Mouse (Mus musculus): ENCODE measurements around the gene Eif5a2. TPM values are rescaled to one million over a fixed set of nuclear protein-coding genes. Genes with fewer than 3 reads are reported as not detected.

Gene Eif5a2
- polyA plus RNA-seq, 1 experiment from 2014 or later, result 11.3 TPM

Other genes with a start within 250 kb of the Eif5a2 start
- gene Slc2a2, start 83.4 kb upstream of the Eif5a2 start, polyA plus RNA-seq (2016; fragmentation: Nextera tagmentation; extraction: Ambion mirVana), result 0.09 and 0.14 TPM in 2 replicates
- 439 and 450 TPM in 2 replicates for gene Rpl22l1, start 24.2 kb downstream of the Eif5a2 start, polyA plus RNA-seq (2016; fragmentation: Nextera tagmentation; extraction: Ambion mirVana)
- gene Gm1527, start 111.3 kb downstream of the Eif5a2 start, polyA plus RNA-seq (2016; fragmentation: Nextera tagmentation; extraction: Ambion mirVana), result not detected in 2 replicates